Mouse (Mus musculus) kidney, adult 8-10 months (tissue): ENCODE results near the gene Olfr325.
"Not testable (repeated sequence)": the region's sequence is repeated elsewhere in the genome, so short reads cannot be mapped to it uniquely, and the experiment has no call there.

Experiments used
- DNase-seq, 2 experiments: peaks; one replicate each; pipeline ENCODE4 v3.0.0; 2022

Olfr325 gene

GRCm38 (mm10) chr11:58577430-58577829 lies at the start of gene Olfr325:
Gene Olfr325 (plus strand): TSS chr11:58577730.
- DNase-seq = no peak

GRCm38 (mm10) chr11:58534736-58535135 lies 42.8 kb upstream of the Olfr325 start, which contains the start of gene Olfr330:
Gene Olfr330 (minus strand): TSS chr11:58534836.
- not testable (repeated sequence) for DNase-seq

- DNase-seq = no peak
Observed at GRCm38 (mm10) chr11:58546322-58546721, 31.2 kb upstream of the Olfr325 start, which contains the start of gene Olfr329-ps. Gene Olfr329-ps (minus strand): TSS chr11:58546422.

- no peak for DNase-seq
Observed at GRCm38 (mm10) chr11:58555536-58555935, 22.0 kb upstream of the Olfr325 start, which contains the start of gene Olfr328. Gene Olfr328 (minus strand): TSS chr11:58555636.

GRCm38 (mm10) chr11:58570405-58570804 lies 7.1 kb upstream of the Olfr325 start, which contains the start of gene Olfr224:
Gene Olfr224 (minus strand): TSS chr11:58570553.
- no peak for DNase-seq

GRCm38 (mm10) chr11:58578636-58579035 lies 1.1 kb downstream of the Olfr325 start:
- no peak for DNase-seq

GRCm38 (mm10) chr11:58587898-58588348 lies 10.4 kb downstream of the Olfr325 start:
- peak in 1 of 2 experiments; percentile 37 for DNase-seq

- no peak for DNase-seq
Observed at GRCm38 (mm10) chr11:58588620-58589250, 11.2 kb downstream of the Olfr325 start.

GRCm38 (mm10) chr11:58594814-58595213 lies 17.3 kb downstream of the Olfr325 start, which contains the start of gene Olfr324:
Gene Olfr324 (plus strand): TSS chr11:58595114.
- no peak for DNase-seq

GRCm38 (mm10) chr11:58597837-58598236 lies 20.3 kb downstream of the Olfr325 start:
- DNase-seq = no peak

GRCm38 (mm10) chr11:58602062-58602461 lies 24.5 kb downstream of the Olfr325 start:
- DNase-seq = no peak

GRCm38 (mm10) chr11:58602800-58603560 lies 25.4 kb downstream of the Olfr325 start:
- DNase-seq = no peak

GRCm38 (mm10) chr11:58604688-58605087 lies 27.2 kb downstream of the Olfr325 start:
- DNase-seq = no peak

GRCm38 (mm10) chr11:58605228-58605627 lies 27.7 kb downstream of the Olfr325 start:
- no peak for DNase-seq

GRCm38 (mm10) chr11:58606177-58606919 lies 28.8 kb downstream of the Olfr325 start:
- no peak for DNase-seq

- DNase-seq = peak in 1 of 2 experiments; percentile 5
Observed at GRCm38 (mm10) chr11:58607030-58607429, 29.5 kb downstream of the Olfr325 start.

GRCm38 (mm10) chr11:58613359-58613758 lies 35.8 kb downstream of the Olfr325 start:
- DNase-seq = no peak

GRCm38 (mm10) chr11:58614526-58614925 lies 37.0 kb downstream of the Olfr325 start:
- DNase-seq = peak; percentile 5 to 31

- DNase-seq = no peak
Observed at GRCm38 (mm10) chr11:58615975-58616374, 38.4 kb downstream of the Olfr325 start, which contains the start of gene 2210407C18Rik. Gene 2210407C18Rik (minus strand): TSS chr11:58616075.

GRCm38 (mm10) chr11:58618369-58618768 lies 40.8 kb downstream of the Olfr325 start:
- no peak for DNase-seq

- DNase-seq = no peak
Observed at GRCm38 (mm10) chr11:58618793-58619192, 41.3 kb downstream of the Olfr325 start.

- DNase-seq = no peak
Observed at GRCm38 (mm10) chr11:58626146-58626545, 48.6 kb downstream of the Olfr325 start.

GRCm38 (mm10) chr11:58630401-58630800 lies 52.9 kb downstream of the Olfr325 start, which contains the start of gene Olfr323:
Gene Olfr323 (minus strand): TSS chr11:58630501.
- no peak for DNase-seq
